Mouse (Mus musculus): Measurements from ENCODE around the gene Nos1ap. TPM values are rescaled to one million over a fixed set of nuclear protein-coding genes. Genes with fewer than 3 reads are reported as not detected.

Nos1ap gene
- polyA plus RNA-seq, 1 experiment: 50.1 TPM

GRCm38 (mm10) chr1:170496221-170496620 is 93.4 kb downstream of the Nos1ap start:
- Histone ChIP-seq H3K4me1 (ENCODE audit: control insufficient read depth, insufficient read depth, low read length) (peaks cover 3% of the 10 kb centered on the region; the same call in 1 of the 2 replicates), H3K27me3 (ENCODE audit: control insufficient read depth, insufficient read depth, low read length) (no peaks in the 10 kb centered on the region), H3K27ac (ENCODE audit: insufficient read depth, low read length) (no peak overlapping the region), H3K4me3 (replicated peaks; ENCODE audit: insufficient read depth, low read depth, low read length) (no peak overlapping the region)
- DNase-seq: peak in 1 of 2 experiments; percentile 33
- 47% methylated on average over 8 of the region's 8 CpGs for WGBS
- TF ChIP-seq CTCF (IDR thresholded peaks at IDR 0.05; ENCODE audit: borderline replicate concordance, insufficient read depth, low read depth, low read length) (no peak), POLR2A (IDR thresholded peaks at IDR 0.05; ENCODE audit: borderline replicate concordance, insufficient read depth, low read length) (no peak)

- DNase-seq: no peak
- Histone ChIP-seq H3K27me3 (ENCODE audit: control insufficient read depth, insufficient read depth, low read length) (no peaks in the 10 kb centered on the region), H3K27ac (ENCODE audit: insufficient read depth, low read length) (no peak overlapping the region), H3K4me3 (replicated peaks; ENCODE audit: insufficient read depth, low read depth, low read length) (no peak overlapping the region), H3K4me1 (ENCODE audit: control insufficient read depth, insufficient read depth, low read length) (peaks cover 3% of the 10 kb centered on the region; the same call in 1 of the 2 replicates)
- TF ChIP-seq CTCF (IDR thresholded peaks at IDR 0.05; ENCODE audit: borderline replicate concordance, insufficient read depth, low read depth, low read length): no peak
- TF ChIP-seq POLR2A (IDR thresholded peaks at IDR 0.05; ENCODE audit: borderline replicate concordance, insufficient read depth, low read length): no peak
- WGBS: 89% methylated on average over 13 of the region's 13 CpGs
These were observed 94.0 kb downstream of the Nos1ap start for GRCm38 (mm10) chr1:170495538-170496183.

GRCm38 (mm10) chr1:170492527-170492926 is 97.1 kb downstream of the Nos1ap start:
- 96% methylated on average over 2 of the region's 2 CpGs for WGBS
- no peaks in the 10 kb centered on the region for H3K27me3 ChIP-seq (ENCODE audit: control insufficient read depth, insufficient read depth, low read length)

GRCm38 (mm10) chr1:170492027-170492426 is 97.6 kb downstream of the Nos1ap start:
- WGBS: 85% methylated on average over 4 of the region's 4 CpGs
- TF ChIP-seq CTCF (IDR thresholded peaks at IDR 0.05; ENCODE audit: borderline replicate concordance, insufficient read depth, low read depth, low read length) (no peak), POLR2A (IDR thresholded peaks at IDR 0.05; ENCODE audit: borderline replicate concordance, insufficient read depth, low read length) (no peak)
- Histone ChIP-seq H3K27me3 (ENCODE audit: control insufficient read depth, insufficient read depth, low read length) (no peaks in the 10 kb centered on the region), H3K4me3 (replicated peaks; ENCODE audit: insufficient read depth, low read depth, low read length) (no peak overlapping the region), H3K4me1 (ENCODE audit: control insufficient read depth, insufficient read depth, low read length) (no peaks in the 10 kb centered on the region; the same call in none of the 2 replicates), H3K27ac (ENCODE audit: insufficient read depth, low read length) (no peak overlapping the region)
- DNase-seq: no peak

More at GRCm38 (mm10) chr1:170492527-170492926, 97.1 kb downstream of the Nos1ap start:
- Histone ChIP-seq H3K27ac (ENCODE audit: insufficient read depth, low read length) (no peak overlapping the region), H3K4me3 (replicated peaks; ENCODE audit: insufficient read depth, low read depth, low read length) (no peak overlapping the region), H3K4me1 (ENCODE audit: control insufficient read depth, insufficient read depth, low read length) (no peaks in the 10 kb centered on the region; the same call in none of the 2 replicates)
- no peak for TF ChIP-seq POLR2A (IDR thresholded peaks at IDR 0.05; ENCODE audit: borderline replicate concordance, insufficient read depth, low read length)
- DNase-seq: no peak

- TF ChIP-seq CTCF (IDR thresholded peaks at IDR 0.05; ENCODE audit: borderline replicate concordance, insufficient read depth, low read depth, low read length) (no peak), POLR2A (IDR thresholded peaks at IDR 0.05; ENCODE audit: borderline replicate concordance, insufficient read depth, low read length) (no peak)
- Histone ChIP-seq H3K4me3 (replicated peaks; ENCODE audit: insufficient read depth, low read depth, low read length) (no peak overlapping the region), H3K27me3 (ENCODE audit: control insufficient read depth, insufficient read depth, low read length) (no peaks in the 10 kb centered on the region), H3K4me1 (ENCODE audit: control insufficient read depth, insufficient read depth, low read length) (no peaks in the 10 kb centered on the region; the same call in none of the 2 replicates), H3K27ac (ENCODE audit: insufficient read depth, low read length) (no peak overlapping the region)
- DNase-seq: no peak
- WGBS: 78% methylated on average over 7 of the region's 7 CpGs
These were observed 99.7 kb downstream of the Nos1ap start for GRCm38 (mm10) chr1:170489936-170490335.

- no peak overlapping the region for H3K4me3 ChIP-seq (replicated peaks; ENCODE audit: insufficient read depth, low read depth, low read length)
- no peak for TF ChIP-seq CTCF (IDR thresholded peaks at IDR 0.05; ENCODE audit: borderline replicate concordance, insufficient read depth, low read depth, low read length)
- TF ChIP-seq POLR2A (IDR thresholded peaks at IDR 0.05; ENCODE audit: borderline replicate concordance, insufficient read depth, low read length): no peak
- H3K4me1 ChIP-seq (ENCODE audit: control insufficient read depth, insufficient read depth, low read length): no peaks in the 10 kb centered on the region; the same call in none of the 2 replicates
- no peak for DNase-seq
- no peak overlapping the region for H3K27ac ChIP-seq (ENCODE audit: insufficient read depth, low read length)
- no peaks in the 10 kb centered on the region for H3K27me3 ChIP-seq (ENCODE audit: control insufficient read depth, insufficient read depth, low read length)
- 62% methylated on average over 6 of the region's 6 CpGs for WGBS
These were observed 100.2 kb downstream of the Nos1ap start for GRCm38 (mm10) chr1:170489450-170489849.

GRCm38 (mm10) chr1:170485119-170485518 is 104.5 kb downstream of the Nos1ap start:
- WGBS: 85% methylated on average over 4 of the region's 4 CpGs
- H3K27ac ChIP-seq (ENCODE audit: insufficient read depth, low read length): no peak overlapping the region

GRCm38 (mm10) chr1:170482236-170482905 is 107.3 kb downstream of the Nos1ap start:
- no peak for DNase-seq
- TF ChIP-seq POLR2A (IDR thresholded peaks at IDR 0.05; ENCODE audit: borderline replicate concordance, insufficient read depth, low read length) (no peak), CTCF (IDR thresholded peaks at IDR 0.05; ENCODE audit: borderline replicate concordance, insufficient read depth, low read depth, low read length) (no peak)
- Histone ChIP-seq H3K4me1 (ENCODE audit: control insufficient read depth, insufficient read depth, low read length) (peaks cover 11% of the 10 kb centered on the region), H3K27me3 (ENCODE audit: control insufficient read depth, insufficient read depth, low read length) (no peaks in the 10 kb centered on the region), H3K4me3 (replicated peaks; ENCODE audit: insufficient read depth, low read depth, low read length) (no peak overlapping the region), H3K27ac (ENCODE audit: insufficient read depth, low read length) (no peak overlapping the region)
- 84% methylated on average over 7 of the region's 8 CpGs for WGBS

More at GRCm38 (mm10) chr1:170485119-170485518, 104.5 kb downstream of the Nos1ap start:
- TF ChIP-seq POLR2A (IDR thresholded peaks at IDR 0.05; ENCODE audit: borderline replicate concordance, insufficient read depth, low read length) (no peak), CTCF (IDR thresholded peaks at IDR 0.05; ENCODE audit: borderline replicate concordance, insufficient read depth, low read depth, low read length) (no peak)
- Histone ChIP-seq H3K4me3 (replicated peaks; ENCODE audit: insufficient read depth, low read depth, low read length) (no peak overlapping the region), H3K4me1 (ENCODE audit: control insufficient read depth, insufficient read depth, low read length) (no peaks in the 10 kb centered on the region; the same call in none of the 2 replicates), H3K27me3 (ENCODE audit: control insufficient read depth, insufficient read depth, low read length) (no peaks in the 10 kb centered on the region)
- DNase-seq: no peak

Measured in cerebellum, adult 2 months (tissue).